Mouse (Mus musculus): ENCODE data around the gene Mfn1.

GRCm38 (mm10) chr3:32492097-32493090 lies 36.9 kb upstream of the Mfn1 start, which contains the start of gene Kcnmb3:
- TF ChIP-seq CTCF (conservative IDR thresholded peaks at IDR 0.05; ENCODE audit: low read length) (no peak), POU5F1 (IDR thresholded peaks at IDR 0.05; ENCODE audit: borderline replicate concordance, low read length) (no peak), NANOG (IDR thresholded peaks at IDR 0.05; ENCODE audit: borderline replicate concordance, low read length) (no peak)

Data from E14TG2a.4 (cell line).